24 mouse cellular contexts compared by ENCODE assay signal in the genomic region with DNA sequence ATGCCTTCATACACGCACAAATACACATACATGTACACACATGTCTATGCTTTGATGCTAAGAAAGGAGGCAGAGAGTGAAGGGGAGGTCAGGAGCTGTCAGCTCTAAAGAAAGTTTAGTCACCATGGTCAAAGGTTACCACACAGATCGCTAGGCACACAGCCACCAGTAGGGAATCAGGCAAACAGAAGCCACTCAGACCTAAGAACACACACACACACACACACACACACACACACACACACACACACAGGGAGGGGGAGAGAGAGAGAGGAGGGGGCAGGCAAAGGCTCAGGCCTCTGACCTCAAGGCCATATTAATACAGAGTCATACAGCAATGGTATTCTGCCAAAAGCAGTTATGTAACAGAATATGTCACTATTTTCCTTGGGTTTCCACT.
DNase-seq lines count a peak whose midpoint lies in the region; ATAC-seq lines count a peak whose summit lies in the region.
"Had no signal": no experiment of that assay in that cellular context is flagged by ENCODE, and none has a peak within 500 bp of the region (broad histone marks: within the 10 kb centered on the region; RNA-seq: fewer than 3 reads in every experiment).

No protein-coding gene starts in this region.

- peak; percentile 42; the same call in 1 of the 2 replicates for ATAC-seq in liver, embryonic 15.5 days (ENCODE audit: insufficient read depth)
- ATAC-seq in liver, embryonic 12.5 days: no peak
- no peak for ATAC-seq in forebrain, embryonic 16.5 days
- ATAC-seq: CD4-positive, CD25-positive, alpha-beta regulatory T cell, adult 4 months; forebrain, postnatal 0 days had no signal

- no peaks in the 10 kb centered on the region for H3K27me3 ChIP-seq in liver, embryonic 15.5 days
- H3K27me3 ChIP-seq in liver, embryonic 12.5 days (replicated peaks): no peaks in the 10 kb centered on the region
- H3K27me3 ChIP-seq in forebrain, embryonic 16.5 days (replicated peaks; ENCODE audit: control insufficient read depth, insufficient read depth, low read length): no peaks in the 10 kb centered on the region
- H3K27me3 ChIP-seq: heart, embryonic 13.5 days; hindbrain, embryonic 13.5 days; limb, embryonic 12.5 days; midbrain, embryonic 12.5 days; neural tube, embryonic 15.5 days had no signal

- no peak overlapping the region for H3K4me2 ChIP-seq in liver, embryonic 15.5 days
- H3K4me2 ChIP-seq in liver, embryonic 12.5 days: no peak overlapping the region
- no peak overlapping the region for H3K4me2 ChIP-seq in forebrain, embryonic 16.5 days (ENCODE audit: low read length)
- H3K4me2 ChIP-seq: heart, embryonic 13.5 days; hindbrain, embryonic 13.5 days; limb, embryonic 12.5 days; midbrain, embryonic 12.5 days; neural tube, embryonic 15.5 days had no signal

- H3K9me3 ChIP-seq in liver, embryonic 15.5 days (replicated peaks): no peaks in the 10 kb centered on the region
- no peaks in the 10 kb centered on the region for H3K9me3 ChIP-seq in liver, embryonic 12.5 days (replicated peaks)
- H3K9me3 ChIP-seq in forebrain, embryonic 16.5 days (ENCODE audit: control insufficient read depth, low read length): no peaks in the 10 kb centered on the region
- H3K9me3 ChIP-seq: forebrain, embryonic 10.5 days; heart, embryonic 13.5 days; hindbrain, embryonic 13.5 days; limb, embryonic 12.5 days; neural tube, embryonic 15.5 days had no signal

- H3K27ac ChIP-seq in liver, embryonic 15.5 days (replicated peaks): no peak overlapping the region
- no peak overlapping the region for H3K27ac ChIP-seq in liver, embryonic 12.5 days
- H3K27ac ChIP-seq in forebrain, embryonic 16.5 days (ENCODE audit: low read length): no peak overlapping the region
- H3K27ac ChIP-seq: forebrain, embryonic 10.5 days; heart, embryonic 13.5 days; hindbrain, embryonic 13.5 days; kidney, postnatal 0 days; limb, embryonic 12.5 days; midbrain, embryonic 12.5 days; neural tube, embryonic 15.5 days had no signal

- no peak overlapping the region for H3K9ac ChIP-seq in liver, embryonic 15.5 days
- no peak overlapping the region for H3K9ac ChIP-seq in liver, embryonic 12.5 days
- no peak overlapping the region for H3K9ac ChIP-seq in forebrain, embryonic 16.5 days (replicated peaks; ENCODE audit: low read depth, low read length)
- H3K9ac ChIP-seq: forebrain, postnatal 0 days; heart, embryonic 13.5 days; hindbrain, embryonic 13.5 days; limb, embryonic 12.5 days; midbrain, embryonic 12.5 days; neural tube, embryonic 15.5 days had no signal

- H3K4me3 ChIP-seq in liver, embryonic 15.5 days (replicated peaks): no peak overlapping the region
- no peak overlapping the region for H3K4me3 ChIP-seq in liver, embryonic 12.5 days
- no peak overlapping the region for H3K4me3 ChIP-seq in forebrain, embryonic 16.5 days (replicated peaks; ENCODE audit: low read length)
- H3K4me3 ChIP-seq: forebrain, embryonic 10.5 days; heart, embryonic 13.5 days; hindbrain, embryonic 13.5 days; limb, embryonic 12.5 days; midbrain, embryonic 12.5 days; neural tube, embryonic 15.5 days had no signal

- peak; percentile 26 for DNase-seq in kidney, adult 18-20 months
- DNase-seq in kidney, postnatal 4 days: no peak
- DNase-seq in adrenal gland, postnatal 25 days: peak; percentile 41
- no peak for DNase-seq in embryo, embryonic 10.5 days (ENCODE audit: low spot score)
- no peak for DNase-seq in spleen, postnatal 36 days (ENCODE audit: low spot score in 2 of 2)
- DNase-seq: cerebellum, adult 11-12 months; cerebellum, postnatal 10 days; forebrain, postnatal 0 days; gastrocnemius, postnatal 14 days; heart, adult 18-20 months; heart, postnatal 14 days; lung, adult 2 months; lung, postnatal 14 days had no signal

- 40% methylated on average over 2 of the region's 2 CpGs for WGBS in liver, embryonic 15.5 days (ENCODE audit: insufficient replicate concordance)
- WGBS in liver, embryonic 12.5 days (ENCODE audit: insufficient replicate concordance): 51% methylated on average over 2 of the region's 2 CpGs
- WGBS in forebrain, embryonic 16.5 days: 74% methylated on average over 2 of the region's 2 CpGs

- no peaks in the 10 kb centered on the region for H3K4me1 ChIP-seq in liver, embryonic 15.5 days (replicated peaks)
- no peaks in the 10 kb centered on the region for H3K4me1 ChIP-seq in liver, embryonic 12.5 days
- H3K4me1 ChIP-seq in forebrain, embryonic 16.5 days (replicated peaks; ENCODE audit: control insufficient read depth, insufficient read depth, low read length): peaks cover 9% of the 10 kb centered on the region; the same call in 1 of the 2 replicates
- H3K4me1 ChIP-seq: heart, embryonic 13.5 days; hindbrain, embryonic 13.5 days; limb, embryonic 12.5 days; midbrain, embryonic 12.5 days; neural tube, embryonic 15.5 days had no signal

- no peaks in the 10 kb centered on the region for H3K36me3 ChIP-seq in liver, embryonic 15.5 days (replicated peaks)
- H3K36me3 ChIP-seq in liver, embryonic 12.5 days: no peaks in the 10 kb centered on the region
- H3K36me3 ChIP-seq in forebrain, embryonic 16.5 days (ENCODE audit: control insufficient read depth, insufficient read depth): no peaks in the 10 kb centered on the region
- H3K36me3 ChIP-seq: forebrain, embryonic 10.5 days; heart, embryonic 13.5 days; hindbrain, embryonic 13.5 days; limb, embryonic 12.5 days; midbrain, embryonic 12.5 days; neural tube, embryonic 15.5 days had no signal

Comparison
In these comparisons a context has a peak if more than half of its experiments do, and no peak if none do; other contexts are left out.
1. DNase-seq: peak in kidney, adult 18-20 months (single experiment) and adrenal gland, postnatal 25 days (single experiment); none in kidney, postnatal 4 days (0 of 2), embryo, embryonic 10.5 days (single experiment) and spleen, postnatal 36 days (0 of 2).